Mouse (Mus musculus): ENCODE measurements around the gene Cnbp. TPM values are rescaled to one million over a fixed set of nuclear protein-coding genes. Genes with fewer than 3 reads are reported as not detected.

The Cnbp gene
- total and polyA plus RNA-seq, 3 experiments = 201 to 355 (median 303) TPM

- WGBS = under 1% methylated on average over 46 of the region's 46 CpGs
- H3K36me3 ChIP-seq (ENCODE audit: control insufficient read depth, insufficient read depth, low read length) = peaks cover 11% of the 10 kb centered on the region
- H3K27ac ChIP-seq = peak within 1 kb of the TSS; percentile 83
- 0 out of 2 replicates have a peak, but pooled peaks cover 1% of the 10 kb centered on the region for H3K79me2 ChIP-seq (replicated peaks; ENCODE audit: control insufficient read depth, insufficient read depth, low read length)
- H3K4me1 ChIP-seq (ENCODE audit: control insufficient read depth, insufficient read depth, low read length) = no peaks in the 10 kb centered on the region
- no peaks in the 10 kb centered on the region for H3K27me3 ChIP-seq (ENCODE audit: control insufficient read depth, insufficient read depth, low read length)
- peak within 1 kb of the TSS; percentile 71 for H3K4me3 ChIP-seq
- peak within 1 kb of the TSS; percentile 77 for H3K9ac ChIP-seq (ENCODE audit: low read depth, low read length)
- TF ChIP-seq POLR2A (IDR thresholded peaks at IDR 0.05; ENCODE audit: insufficient read depth, low read depth, low read length) = peak; percentile 97
- 0 out of 2 replicates have a peak, but pooled peaks have one; percentile 22 for TF ChIP-seq CTCF (IDR thresholded peaks at IDR 0.05)
- peak; percentile 92 for TF ChIP-seq EP300 (IDR thresholded peaks at IDR 0.05; ENCODE audit: insufficient read depth, low read depth, low read length)
- intact Hi-C loops (cut with DNase I) = loop anchor here (1.0 to 2.0 kb wide), 3 partner anchors 13 to 50 kb away; partner anchors contain the start of gene Cnbp
- DNase-seq = peak; percentile 91 to 96
Observed at GRCm38 (mm10) chr6:87838551-87839197, 12.2 kb downstream of the Cnbp start, which contains the start of gene Isy1. TSS of gene Isy1 (minus strand) at chr6:87838798.

GRCm38 (mm10) chr6:87835695-87836094 is 15.2 kb downstream of the Cnbp start, which contains the start of gene Gm45140:
TSS of gene Gm45140 (minus strand) at chr6:87835795.
- no peak within 1 kb of the TSS for H3K27ac ChIP-seq

GRCm38 (mm10) chr6:87820366-87820765 is 30.5 kb downstream of the Cnbp start:
- no peak for DNase-seq
- no peaks in the 10 kb centered on the region for H3K27me3 ChIP-seq (ENCODE audit: control insufficient read depth, insufficient read depth, low read length)
- no peaks in the 10 kb centered on the region for H3K4me1 ChIP-seq (ENCODE audit: control insufficient read depth, insufficient read depth, low read length)
- H3K79me2 ChIP-seq (replicated peaks; ENCODE audit: control insufficient read depth, insufficient read depth, low read length) = no peaks in the 10 kb centered on the region
- intact Hi-C loops (cut with DNase I) = no loop called here
- TF ChIP-seq POLR2A (IDR thresholded peaks at IDR 0.05; ENCODE audit: insufficient read depth, low read depth, low read length) (no peak), EP300 (IDR thresholded peaks at IDR 0.05; ENCODE audit: insufficient read depth, low read depth, low read length) (no peak), CTCF (IDR thresholded peaks at IDR 0.05) (no peak)
- no peak overlapping the region for H3K9ac ChIP-seq (ENCODE audit: low read depth, low read length)
- H3K36me3 ChIP-seq (ENCODE audit: control insufficient read depth, insufficient read depth, low read length) = no peaks in the 10 kb centered on the region
- H3K27ac ChIP-seq = no peak overlapping the region
- H3K4me3 ChIP-seq = no peak overlapping the region
- WGBS = 97% methylated on average over 2 of the region's 2 CpGs

More at GRCm38 (mm10) chr6:87835695-87836094, 15.2 kb downstream of the Cnbp start, which contains the start of gene Gm45140:
- intact Hi-C loops (cut with DNase I) = no loop called here
- H3K9ac ChIP-seq (ENCODE audit: low read depth, low read length) = no peak within 1 kb of the TSS
- 0 out of 2 replicates have a peak, but pooled peaks cover 1% of the 10 kb centered on the region for H3K79me2 ChIP-seq (replicated peaks; ENCODE audit: control insufficient read depth, insufficient read depth, low read length)
- H3K36me3 ChIP-seq (ENCODE audit: control insufficient read depth, insufficient read depth, low read length) = no peaks in the 10 kb centered on the region; the same call in 1 of the 2 replicates
- H3K4me3 ChIP-seq = no peak within 1 kb of the TSS
- no peak for DNase-seq
- 93% methylated on average over 7 of the region's 7 CpGs for WGBS
- H3K4me1 ChIP-seq (ENCODE audit: control insufficient read depth, insufficient read depth, low read length) = no peaks in the 10 kb centered on the region
- TF ChIP-seq CTCF (IDR thresholded peaks at IDR 0.05) = no peak
- TF ChIP-seq EP300 (IDR thresholded peaks at IDR 0.05; ENCODE audit: insufficient read depth, low read depth, low read length) = no peak
- TF ChIP-seq POLR2A (IDR thresholded peaks at IDR 0.05; ENCODE audit: insufficient read depth, low read depth, low read length) = no peak
- no peaks in the 10 kb centered on the region for H3K27me3 ChIP-seq (ENCODE audit: control insufficient read depth, insufficient read depth, low read length)

- Histone ChIP-seq H3K4me3 (no peak overlapping the region), H3K4me1 (ENCODE audit: control insufficient read depth, insufficient read depth, low read length) (peaks cover 4% of the 10 kb centered on the region), H3K36me3 (ENCODE audit: control insufficient read depth, insufficient read depth, low read length) (no peaks in the 10 kb centered on the region), H3K9ac (ENCODE audit: low read depth, low read length) (no peak overlapping the region), H3K79me2 (replicated peaks; ENCODE audit: control insufficient read depth, insufficient read depth, low read length) (peaks cover 2% of the 10 kb centered on the region), H3K27me3 (ENCODE audit: control insufficient read depth, insufficient read depth, low read length) (no peaks in the 10 kb centered on the region), H3K27ac (no peak overlapping the region)
- WGBS = 94% methylated on average over 5 of the region's 5 CpGs
- intact Hi-C loops (cut with DNase I) = loop anchor here (2.0 to 5.0 kb wide), 4 partner anchors 38 to 1088 kb away; partner anchors contain the start of genes Cnbp, Copg1 and Tpra1
- DNase-seq = no peak
- TF ChIP-seq POLR2A (IDR thresholded peaks at IDR 0.05; ENCODE audit: insufficient read depth, low read depth, low read length) (no peak), EP300 (IDR thresholded peaks at IDR 0.05; ENCODE audit: insufficient read depth, low read depth, low read length) (no peak), CTCF (IDR thresholded peaks at IDR 0.05) (no peak)
Observed at GRCm38 (mm10) chr6:87814486-87814885, 36.4 kb downstream of the Cnbp start.

GRCm38 (mm10) chr6:87812656-87813055 is 38.2 kb downstream of the Cnbp start:
- Histone ChIP-seq H3K27me3 (ENCODE audit: control insufficient read depth, insufficient read depth, low read length) (no peaks in the 10 kb centered on the region), H3K4me3 (no peak overlapping the region; the same call in none of the 2 replicates)
- TF ChIP-seq POLR2A (IDR thresholded peaks at IDR 0.05; ENCODE audit: insufficient read depth, low read depth, low read length) (no peak), CTCF (IDR thresholded peaks at IDR 0.05) (no peak), EP300 (IDR thresholded peaks at IDR 0.05; ENCODE audit: insufficient read depth, low read depth, low read length) (no peak)

More at GRCm38 (mm10) chr6:87812656-87813055, 38.2 kb downstream of the Cnbp start:
- H3K4me1 ChIP-seq (ENCODE audit: control insufficient read depth, insufficient read depth, low read length) = peaks cover 6% of the 10 kb centered on the region
- peaks cover 2% of the 10 kb centered on the region for H3K79me2 ChIP-seq (replicated peaks; ENCODE audit: control insufficient read depth, insufficient read depth, low read length)
- intact Hi-C loops (cut with DNase I) = loop anchor here (5.0 kb wide), 3 partner anchors 40 to 1090 kb away; partner anchors contain the start of genes Cnbp and Tpra1
- no peak for DNase-seq
- no peak overlapping the region for H3K9ac ChIP-seq (ENCODE audit: low read depth, low read length)
- H3K27ac ChIP-seq = peak overlapping the region; percentile 84
- H3K36me3 ChIP-seq (ENCODE audit: control insufficient read depth, insufficient read depth, low read length) = no peaks in the 10 kb centered on the region
- WGBS = 83% methylated on average over 1 of the region's 1 CpGs
